Mouse (Mus musculus): ENCODE measurements around the gene Acsl1.

DNA sequence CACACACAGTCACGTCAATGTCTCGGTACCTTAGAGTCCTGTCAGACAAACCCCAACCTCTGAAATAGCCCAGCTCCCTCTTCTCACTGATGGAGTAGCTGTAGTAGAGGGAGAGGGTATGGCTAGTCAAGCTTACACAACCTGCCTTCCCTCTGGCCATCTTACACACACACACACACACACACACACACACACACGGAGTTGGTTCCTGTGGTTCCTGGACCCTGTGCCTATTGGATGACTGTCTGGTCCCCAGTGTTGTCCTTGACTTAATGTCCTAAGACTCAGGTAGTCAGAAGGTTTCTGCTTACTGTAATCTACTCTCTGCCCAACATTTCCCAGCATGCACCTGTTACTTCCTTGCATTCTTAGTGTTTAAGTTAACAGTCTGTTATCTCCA is 5.1 kb downstream of the Acsl1 start:
- TF ChIP-seq GATA1 (IDR thresholded peaks at IDR 0.05; ENCODE audit: borderline replicate concordance, low read length) (no peak), FLI1 (IDR thresholded peaks at IDR 0.05; ENCODE audit: low read length) (no peak)
